Comparison of ENCODE assay signal across 10 mouse cellular contexts in the genomic region with DNA sequence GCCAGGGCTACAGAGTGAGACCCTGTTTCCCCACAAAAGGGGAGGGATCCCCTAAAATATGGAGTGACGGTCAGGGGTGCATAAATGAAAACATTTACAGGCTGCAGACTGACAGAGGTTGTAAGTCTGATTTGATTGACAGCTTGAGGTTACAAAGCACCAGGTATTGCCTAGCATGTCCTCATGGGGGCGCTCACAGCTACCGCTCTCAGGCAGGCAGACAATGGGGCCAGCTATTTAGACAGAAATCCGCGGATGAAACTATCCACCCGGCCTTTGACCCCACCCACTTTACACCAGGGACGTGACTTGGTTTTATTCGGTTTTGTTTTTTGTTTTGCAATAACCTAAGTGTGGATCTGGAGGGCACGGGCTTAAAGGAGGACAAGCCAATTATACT. TPM values are rescaled to one million over a fixed set of nuclear protein-coding genes. Genes with fewer than 3 reads are reported as not detected.
DNase-seq lines count a peak whose midpoint lies in the region; ATAC-seq and TF ChIP-seq lines count a peak whose summit lies in the region.
"Had no signal": no experiment of that assay in that cellular context is flagged by ENCODE, and none has a peak within 500 bp of the region (broad histone marks: within the 10 kb centered on the region; RNA-seq: fewer than 3 reads in every experiment).

No protein-coding gene starts in this region.

- H3K4me3 ChIP-seq in intestine, postnatal 0 days (ENCODE audit: low read depth, low read length), result no peak overlapping the region
- H3K4me3 ChIP-seq in intestine, embryonic 15.5 days (replicated peaks), result no peak overlapping the region
- H3K4me3 ChIP-seq: erythroblast, embryonic 14.5 days; liver, embryonic 13.5 days had no signal

- H3K4me1 ChIP-seq in intestine, postnatal 0 days (replicated peaks; ENCODE audit: control insufficient read depth, insufficient read depth, low read length), result no peaks in the 10 kb centered on the region; the same call in 1 of the 2 replicates
- peaks cover 16% of the 10 kb centered on the region for H3K4me1 ChIP-seq in intestine, embryonic 15.5 days (replicated peaks)

- no peaks in the 10 kb centered on the region for H3K9me3 ChIP-seq in intestine, postnatal 0 days (ENCODE audit: control insufficient read depth)
- H3K9me3 ChIP-seq in intestine, embryonic 15.5 days, result no peaks in the 10 kb centered on the region
- H3K9me3 ChIP-seq: liver, embryonic 13.5 days had no signal

- no peak overlapping the region for H3K27ac ChIP-seq in intestine, postnatal 0 days (ENCODE audit: low read depth, low read length)
- H3K27ac ChIP-seq in intestine, embryonic 15.5 days, result no peak overlapping the region
- H3K27ac ChIP-seq: liver, embryonic 13.5 days had no signal

- 17% methylated on average over 9 of the region's 9 CpGs for WGBS in intestine, postnatal 0 days
- WGBS in intestine, embryonic 15.5 days, result 18% methylated on average over 9 of the region's 9 CpGs

- no peaks in the 10 kb centered on the region for H3K27me3 ChIP-seq in intestine, postnatal 0 days (replicated peaks; ENCODE audit: control insufficient read depth, insufficient read depth, low read length)
- no peaks in the 10 kb centered on the region for H3K27me3 ChIP-seq in intestine, embryonic 15.5 days (replicated peaks)
- H3K27me3 ChIP-seq: liver, embryonic 13.5 days had no signal

- peak; percentile 87 for TF ChIP-seq CTCF in intestine, postnatal 0 days (IDR thresholded peaks at IDR 0.05; ENCODE audit: low read depth)

- peak; percentile 85 for DNase-seq in CD4-positive, CD25-positive, alpha-beta regulatory T cell, adult 2 months (ENCODE audit: low read depth, low spot score)
- DNase-seq in embryo, embryonic 11.5 days (ENCODE audit: low read depth, low spot score), result peak; percentile 29
- peak; percentile 60 to 68 for DNase-seq in kidney, postnatal 25 days
- DNase-seq in naive thymus-derived CD4-positive, alpha-beta T cell, adult 2 months (ENCODE audit: low read depth), result peak; percentile 78
- DNase-seq: liver, embryonic 13.5 days had no signal

- no peak for ATAC-seq in intestine, postnatal 0 days
- ATAC-seq in intestine, embryonic 15.5 days, result no peak
- ATAC-seq in activated CD4-positive, CD25-positive, alpha-beta regulatory T cell, adult 4 months, result peak; percentile 54
- ATAC-seq in frontal cortex, adult (ENCODE audit: low TSS enrichment), result no peak

- H3K9ac ChIP-seq in intestine, postnatal 0 days (ENCODE audit: low read depth, low read length), result no peak overlapping the region
- H3K9ac ChIP-seq in intestine, embryonic 15.5 days, result no peak overlapping the region
- H3K9ac ChIP-seq: liver, embryonic 13.5 days had no signal

- no peak overlapping the region for H3K4me2 ChIP-seq in intestine, postnatal 0 days (replicated peaks; ENCODE audit: low read depth)
- H3K4me2 ChIP-seq in intestine, embryonic 15.5 days (replicated peaks), result no peak overlapping the region
- H3K4me2 ChIP-seq: liver, embryonic 13.5 days had no signal

- H3K36me3 ChIP-seq in intestine, postnatal 0 days (ENCODE audit: control insufficient read depth, insufficient read depth), result peaks cover 47% of the 10 kb centered on the region
- H3K36me3 ChIP-seq in intestine, embryonic 15.5 days, result peaks cover 2% of the 10 kb centered on the region; the same call in 1 of the 2 replicates
- H3K36me3 ChIP-seq: liver, embryonic 13.5 days had no signal

RNA-seq across cellular contexts. Expression of a gene that starts 24.1 kb away (rescaled TPM):
- 49.4 and 55.1 TPM in 2 replicates for polyA plus RNA-seq in intestine, postnatal 0 days (2015; fragmentation: Nextera tagmentation; extraction: Ambion mirVana)
- polyA plus RNA-seq in intestine, embryonic 15.5 days (2015; fragmentation: Nextera tagmentation; extraction: Ambion mirVana), result 20.4 and 29.1 TPM in 2 replicates
- 10 to 100 TPM; 21.7 to 27.8 TPM for polyA plus RNA-seq in activated CD4-positive, CD25-positive, alpha-beta regulatory T cell, adult 4 months (2017; shearing (Covaris generic))

RNA-seq across cellular contexts. Expression of a gene that starts 25.6 kb away (rescaled TPM):
- 0.76 and 0.88 TPM in 2 replicates for polyA plus RNA-seq in intestine, postnatal 0 days (2015; fragmentation: Nextera tagmentation; extraction: Ambion mirVana)
- 0.97 and 1.2 TPM in 2 replicates for polyA plus RNA-seq in intestine, embryonic 15.5 days (2015; fragmentation: Nextera tagmentation; extraction: Ambion mirVana)
- polyA plus RNA-seq in activated CD4-positive, CD25-positive, alpha-beta regulatory T cell, adult 4 months (2017; shearing (Covaris generic)), result not detected
- polyA plus RNA-seq: erythroblast, embryonic 14.5 days had no signal

RNA-seq across cellular contexts. Expression of a gene that starts 32.1 kb away (rescaled TPM):
- not detected in 2 replicates for polyA plus RNA-seq in intestine, postnatal 0 days (2015; fragmentation: Nextera tagmentation; extraction: Ambion mirVana)
- polyA plus RNA-seq in intestine, embryonic 15.5 days (2015; fragmentation: Nextera tagmentation; extraction: Ambion mirVana), result not detected in 2 replicates
- polyA plus RNA-seq in activated CD4-positive, CD25-positive, alpha-beta regulatory T cell, adult 4 months (2017; shearing (Covaris generic)), result not detected
- polyA plus RNA-seq: erythroblast, embryonic 14.5 days; liver, embryonic 13.5 days had no signal

RNA-seq across cellular contexts. Expression of a gene that starts 57.4 kb away (rescaled TPM):
- polyA plus RNA-seq in intestine, postnatal 0 days (2015; fragmentation: Nextera tagmentation; extraction: Ambion mirVana), result 24.5 and 24.8 TPM in 2 replicates
- 5.6 and 6.9 TPM in 2 replicates for polyA plus RNA-seq in intestine, embryonic 15.5 days (2015; fragmentation: Nextera tagmentation; extraction: Ambion mirVana)
- polyA plus RNA-seq in activated CD4-positive, CD25-positive, alpha-beta regulatory T cell, adult 4 months (2017; shearing (Covaris generic)), result not detected

Comparison
In these comparisons a context has a peak if more than half of its experiments do, and no peak if none do; other contexts are left out.
1. DNase-seq: peak in every context shown above with its lines; median percentile 85 in CD4-positive, CD25-positive, alpha-beta regulatory T cell, adult 2 months; 78 in naive thymus-derived CD4-positive, alpha-beta T cell, adult 2 months; 64 in kidney, postnatal 25 days; 29 in embryo, embryonic 11.5 days.